Mouse (Mus musculus) adrenal gland (tissue): ENCODE results near the gene H2-M5.
"Not testable (repeated sequence)": the region's sequence is repeated elsewhere in the genome, so short reads cannot be mapped to it uniquely, and the experiment has no call there.

Experiments used
- intact Hi-C: fragments of 180-260 bp; cut with DNase I; formaldehyde crosslinking; loops from one replicate; pipeline ENCODE4 v1.15.1; 2025

Gene H2-M5

DNA sequence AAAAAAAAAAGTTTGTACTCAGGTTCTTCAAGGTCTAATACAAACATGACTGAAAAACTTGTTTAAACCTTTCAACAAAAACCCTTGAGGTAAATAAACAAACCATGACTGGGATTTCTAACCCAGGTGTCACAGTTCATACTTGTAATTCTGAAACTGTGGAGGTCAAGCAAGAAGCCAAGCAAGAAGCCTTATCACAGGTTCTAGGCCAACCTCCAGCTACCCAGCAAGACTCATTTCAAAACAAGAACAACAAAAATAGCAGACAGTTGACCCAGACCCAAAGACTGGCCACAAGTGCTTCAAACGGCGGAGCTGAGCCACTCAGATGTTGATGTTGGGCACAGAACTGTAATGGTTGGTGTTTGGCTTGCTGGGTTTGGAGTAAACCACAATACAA is 5.2 kb upstream of the H2-M5 start:
- intact Hi-C loops = no loop called here

DNA sequence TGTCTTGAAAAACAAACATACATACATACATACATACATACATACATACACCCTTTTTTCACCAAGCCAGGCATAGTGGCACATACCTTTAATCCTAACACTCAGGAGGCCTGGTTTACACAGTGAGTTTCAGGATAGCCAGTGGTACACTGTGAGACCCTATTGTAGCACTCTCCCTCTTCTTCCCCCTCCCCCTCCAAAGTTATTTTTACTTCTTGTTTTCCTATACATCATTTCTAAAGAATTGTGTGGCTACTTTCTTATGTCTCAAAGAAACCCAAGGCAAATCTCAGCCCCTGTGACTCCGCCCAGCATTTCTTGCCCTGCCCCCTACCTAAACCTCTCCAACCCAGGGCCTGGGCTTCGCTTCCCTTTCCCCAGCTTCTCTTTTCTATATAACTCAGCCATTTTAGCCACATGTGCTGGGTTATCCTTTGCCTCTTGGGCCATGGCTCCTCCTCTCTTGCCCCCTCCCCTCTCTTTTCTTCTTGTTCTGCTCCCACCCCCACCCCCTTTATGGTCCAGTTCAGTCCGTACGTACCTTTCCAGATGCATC is 4.5 kb upstream of the H2-M5 start:
- intact Hi-C loops = no loop called here

DNA sequence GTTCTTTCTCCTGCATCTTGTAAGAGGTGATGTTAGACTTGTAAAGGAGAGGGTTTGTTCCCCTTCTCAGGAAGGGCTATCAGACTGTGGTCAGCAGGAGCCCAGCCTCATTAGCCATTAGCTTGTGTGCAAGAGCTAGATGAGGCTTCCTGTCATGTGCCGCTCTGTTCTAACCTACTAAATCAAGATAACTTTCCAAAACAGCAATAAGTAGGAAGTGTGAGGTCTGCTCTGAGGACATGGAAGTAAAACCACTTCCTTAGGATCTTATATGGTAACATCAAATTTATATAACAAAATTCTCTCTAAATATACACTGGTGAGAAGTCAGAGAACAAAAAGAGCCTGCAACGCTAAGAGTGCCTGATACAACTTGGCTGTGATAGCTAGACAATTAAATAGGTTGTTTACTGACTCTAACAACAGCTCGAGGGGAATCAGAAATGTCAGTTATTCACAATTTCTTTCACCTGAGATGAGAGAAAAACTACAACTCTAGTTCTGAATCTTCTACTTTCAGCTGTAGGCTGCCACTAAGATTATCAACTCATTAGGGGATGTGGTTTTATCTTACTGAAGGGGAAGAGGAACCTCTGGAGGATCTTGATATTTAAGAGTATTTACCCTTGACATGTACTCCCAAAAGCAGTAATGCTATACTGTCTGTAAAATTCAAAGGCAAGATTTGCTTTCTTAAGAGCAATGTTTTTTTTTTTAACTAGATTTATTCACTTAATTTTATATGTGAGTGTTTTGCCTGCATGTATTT is 3.2 kb upstream of the H2-M5 start:
- intact Hi-C loops = no loop called here

DNA sequence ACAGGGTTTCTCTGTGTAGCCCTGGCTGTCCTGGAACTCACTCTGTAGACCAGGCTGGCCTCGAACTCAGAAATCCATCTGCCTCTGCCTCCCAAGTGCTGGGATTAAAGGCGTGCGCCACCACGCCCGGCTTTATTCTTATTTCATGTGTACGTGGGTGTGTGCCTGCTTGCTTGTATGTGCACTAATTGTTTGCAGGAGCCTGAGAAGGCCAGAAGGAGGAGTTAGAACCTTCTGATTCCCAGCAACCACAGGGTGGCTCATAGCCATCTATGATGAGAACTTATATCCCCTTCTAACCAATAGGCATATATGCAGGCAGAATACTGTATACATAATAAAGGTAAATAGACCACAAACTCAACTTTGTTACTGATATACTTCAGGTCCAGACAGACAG is 1.3 kb upstream of the H2-M5 start:
- intact Hi-C loops = not testable (repeated sequence)

GRCm38 (mm10) chr17:36988475-36988874 is 862 bp downstream of the H2-M5 start:
- intact Hi-C loops = no loop called here

DNA sequence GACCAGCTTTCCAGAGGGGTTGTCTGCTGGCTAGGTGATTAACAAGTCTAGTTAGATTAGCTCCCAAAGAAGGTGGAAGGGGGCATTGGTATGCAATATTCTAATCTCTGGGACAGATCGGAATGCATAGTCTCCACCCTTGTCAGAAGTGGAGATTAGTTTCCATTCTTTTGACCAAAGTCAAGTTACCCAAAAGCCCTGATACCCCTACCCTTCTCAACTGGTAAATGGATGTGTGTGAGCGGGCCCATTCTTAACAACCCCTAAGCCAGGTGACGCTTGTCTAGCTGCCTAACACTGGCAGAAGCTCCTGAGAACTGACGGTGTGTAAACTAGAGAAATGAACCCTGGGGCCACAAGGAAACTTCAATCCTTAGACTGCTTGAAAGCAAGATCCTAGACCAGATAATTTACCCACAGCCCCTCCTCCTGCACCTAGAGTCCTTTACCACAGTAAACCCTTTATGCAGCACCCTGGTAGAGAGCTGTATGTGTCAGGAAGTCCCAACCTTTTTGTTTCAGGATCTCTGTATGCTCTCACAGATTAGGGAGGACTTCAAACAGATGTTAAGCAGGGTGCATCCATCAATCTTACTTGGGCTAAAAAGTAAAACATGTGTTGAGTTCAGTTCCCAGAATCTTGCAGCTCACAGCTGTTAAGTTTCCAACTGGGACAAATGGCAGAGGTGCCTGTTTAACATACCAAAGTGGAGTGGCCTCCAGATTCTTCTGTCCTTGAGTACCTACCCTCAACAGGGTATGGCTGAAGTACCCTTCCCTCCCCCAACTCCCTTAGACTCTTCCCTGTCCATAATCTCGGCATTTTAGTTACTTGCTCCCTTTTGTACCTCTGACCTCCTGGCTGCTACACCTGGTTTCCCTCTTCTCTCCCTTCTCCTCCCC is 6.8 kb downstream of the H2-M5 start:
- intact Hi-C loops = no loop called here

DNA sequence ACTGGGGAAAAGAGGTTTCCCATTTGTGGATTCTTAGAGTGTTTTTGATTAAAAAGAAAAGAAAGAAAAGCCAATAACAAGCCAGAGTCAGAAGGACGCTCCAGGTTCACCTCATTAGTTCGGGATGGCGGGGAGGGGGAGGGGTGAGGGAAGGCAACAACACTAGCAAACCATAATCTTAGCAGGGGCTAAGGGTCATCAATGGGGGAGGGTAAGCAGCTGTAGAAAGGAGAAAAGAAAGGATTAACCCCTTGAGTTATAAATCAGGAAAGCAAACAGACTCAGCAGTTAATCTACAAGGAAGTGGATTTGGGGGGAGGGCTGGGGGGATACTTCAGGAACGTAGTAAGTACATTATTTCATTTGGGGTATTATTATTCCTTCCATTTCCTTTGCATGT is 7.5 kb downstream of the H2-M5 start:
- intact Hi-C loops = no loop called here

- intact Hi-C loops = no loop called here
These were observed 8.0 kb downstream of the H2-M5 start, which contains the start of gene 2410137M14Rik for GRCm38 (mm10) chr17:36981221-36981813. Gene 2410137M14Rik (minus strand): TSS chr17:36981237.

DNA sequence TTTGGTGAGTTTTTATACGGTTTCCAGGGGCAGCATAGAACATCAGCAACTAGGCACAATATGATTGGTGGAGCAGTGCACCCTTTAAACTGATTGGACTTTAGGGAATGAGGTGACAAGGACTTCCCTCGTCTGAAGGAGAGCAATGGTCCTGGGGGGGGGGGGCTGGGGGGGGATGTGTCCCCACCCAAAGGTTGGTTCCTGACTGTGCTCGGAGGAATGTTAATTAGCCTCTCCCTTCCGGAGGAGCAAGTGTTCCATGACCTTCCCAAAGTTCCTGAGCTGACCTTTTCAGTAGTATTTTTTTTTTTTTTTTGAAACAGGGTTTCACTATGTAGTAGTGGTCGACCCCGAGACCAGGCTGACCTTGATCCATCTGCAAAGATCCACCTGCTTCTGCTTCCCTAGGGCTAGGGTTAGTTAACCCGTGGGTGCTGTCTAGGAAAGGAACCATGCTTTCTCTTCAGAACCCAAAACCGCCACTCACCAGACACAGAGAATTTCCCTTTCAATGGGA is 16.0 kb downstream of the H2-M5 start:
- intact Hi-C loops = no loop called here

GRCm38 (mm10) chr17:36972791-36973190 is 16.5 kb downstream of the H2-M5 start:
- intact Hi-C loops = no loop called here

- intact Hi-C loops = no loop called here
These were observed 18.0 kb downstream of the H2-M5 start for GRCm38 (mm10) chr17:36971172-36971850.

DNA sequence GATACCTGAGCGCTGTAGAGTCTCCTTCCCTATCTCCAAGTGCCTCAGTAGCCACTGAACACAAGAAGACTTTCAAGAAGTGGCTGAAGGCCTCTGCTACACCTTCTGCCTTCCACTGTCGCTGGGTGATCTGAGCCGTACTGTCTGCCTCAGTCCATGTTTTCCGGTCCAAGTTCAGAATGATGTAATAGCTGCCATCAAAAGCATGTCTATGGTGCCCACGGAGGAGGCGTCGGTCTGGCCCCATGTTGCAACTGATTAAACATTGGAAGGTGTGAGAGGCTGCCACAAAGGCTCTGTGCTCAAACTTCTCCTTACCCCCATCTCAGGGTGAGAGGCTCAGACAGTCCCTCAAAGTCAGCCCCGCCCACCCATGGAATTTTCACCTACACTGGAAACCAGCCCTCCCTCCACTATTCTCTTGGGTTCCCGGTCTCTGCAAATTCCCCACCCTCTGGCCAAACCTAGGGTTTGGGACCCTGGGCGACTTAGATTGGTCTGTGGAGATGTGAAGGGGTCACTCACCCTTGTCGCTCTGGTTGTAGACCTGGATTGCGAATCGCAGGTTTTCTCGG is 18.9 kb downstream of the H2-M5 start:
- intact Hi-C loops = no loop called here

- intact Hi-C loops = no loop called here
These were observed 22.5 kb downstream of the H2-M5 start for GRCm38 (mm10) chr17:36966875-36967274.

- intact Hi-C loops = loop anchor here (5.0 kb wide), 2 partner anchors 41 to 44 kb away; partner anchors contain the start of gene Zfp57
These were observed 28.2 kb downstream of the H2-M5 start for GRCm38 (mm10) chr17:36961125-36961524.

GRCm38 (mm10) chr17:36958884-36959283 is 30.5 kb downstream of the H2-M5 start:
- intact Hi-C loops = no loop called here

DNA sequence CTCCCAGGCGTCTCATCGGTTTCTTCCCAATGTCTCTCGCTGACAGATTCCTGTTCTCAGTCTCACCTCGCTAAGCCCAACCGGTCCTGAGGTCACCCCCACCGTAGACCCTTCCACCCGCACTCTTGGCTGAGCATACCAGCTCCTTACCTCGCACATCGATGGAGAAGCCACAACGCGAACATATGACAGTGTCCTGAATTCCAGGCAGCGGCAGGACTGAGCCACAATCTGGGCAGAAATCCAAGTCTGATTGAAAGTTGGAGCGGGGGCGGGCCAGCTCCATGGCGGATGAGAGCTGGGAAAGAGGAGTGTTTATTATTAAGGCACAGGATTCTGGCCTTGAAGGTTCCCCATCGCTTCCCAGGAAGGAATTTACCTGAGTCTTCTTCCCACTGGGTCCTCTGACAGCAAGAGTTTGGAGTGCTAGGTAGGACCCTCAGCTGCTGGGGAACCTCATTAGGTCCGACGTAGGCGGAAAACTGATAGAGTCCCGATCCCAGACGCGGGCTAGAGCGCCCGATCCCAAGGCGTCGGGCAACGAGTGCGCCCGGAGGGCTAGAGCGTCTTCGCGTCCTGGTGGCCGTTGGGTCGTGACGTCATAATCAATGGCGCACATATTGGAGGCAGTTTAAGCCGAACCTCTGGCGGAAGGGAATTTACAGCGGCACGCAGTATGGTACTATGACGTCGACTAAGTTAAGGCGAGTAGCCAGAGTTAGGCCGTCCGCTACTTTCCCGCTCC is 31.2 kb downstream of the H2-M5 start, which contains the start of the genes Znrd1 and Znrd1as:
TSS of gene Znrd1 (minus strand) at position 561 of the 745 bp plus-strand sequence.
TSS of gene Znrd1as (plus strand) at position 594 of the 745 bp plus-strand sequence.
- intact Hi-C loops = no loop called here

DNA sequence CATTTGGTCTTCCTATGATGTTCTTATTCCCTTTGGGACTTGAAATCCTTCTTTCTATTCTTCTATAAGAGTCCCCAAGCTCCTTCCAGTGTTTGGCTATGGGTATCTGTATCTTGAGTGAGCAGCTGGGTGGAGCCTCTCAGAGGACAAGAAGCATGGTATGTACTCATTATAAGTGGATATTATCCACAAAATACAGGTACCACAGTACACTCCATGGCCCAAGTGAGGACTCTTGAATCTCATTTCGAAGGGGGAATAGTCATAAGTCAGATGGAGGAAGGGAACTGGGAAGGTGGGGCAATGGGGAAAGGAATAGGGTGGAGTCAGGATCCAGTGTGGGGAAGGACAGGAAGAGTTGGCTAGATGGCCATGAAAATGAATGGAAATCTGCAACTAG is 36.3 kb downstream of the H2-M5 start:
- intact Hi-C loops = no loop called here

- intact Hi-C loops = no loop called here
These were observed 36.7 kb downstream of the H2-M5 start for GRCm38 (mm10) chr17:36952631-36953030.
